Mouse (Mus musculus) MEL (cell line): Measurements from ENCODE around the gene Hist1h1b. TPM values are rescaled to one million over a fixed set of nuclear protein-coding genes. Genes with fewer than 3 reads are reported as not detected.
"Not testable (repeated sequence)": the region's sequence is repeated elsewhere in the genome, so short reads cannot be mapped to it uniquely, and the experiment has no call there.

ENCODE experiments used
- DNase-seq: peaks from one replicate; pipeline ENCODE4 v3.0.0; 2011; ENCODE audit warnings: low read depth, low spot score
- H3K27ac ChIP-seq: 2 replicates; pipeline ENCODE4 v1.5.1; 2012; ENCODE audit warnings: low read depth, mild to moderate bottlenecking, control low read depth, low read length, moderate library complexity; ENCODE audit not compliant: control insufficient read depth
- H3K27me3 ChIP-seq, 2 experiments: fragments of 150-350 bp in 1 of 2; sonication (generic) in 1 of 2; 2 replicates each; pipeline ENCODE4 v1.6.1; 2012; ENCODE audit warnings: low read length in 2 of 2, mild to moderate bottlenecking in 2 of 2, improper control_type of control experiment in 1 of 2, moderate library complexity in 1 of 2; ENCODE audit not compliant: insufficient read depth in 2 of 2, control insufficient read depth in 1 of 2
- H3K36me3 ChIP-seq, 2 experiments: 2 replicates each; pipeline ENCODE4 v1.6.1; 2012 to 2014; ENCODE audit warnings: low read length in 2 of 2, improper control_type of control experiment in 1 of 2, inconsistent platforms in 1 of 2, mild to moderate bottlenecking in 1 of 2; ENCODE audit not compliant: insufficient read depth in 2 of 2, control insufficient read depth in 1 of 2
- H3K4me1 ChIP-seq, 2 experiments: fragments of 150-350 bp in 1 of 2; sonication (generic) in 1 of 2; 2 replicates each; pipeline ENCODE4 v1.6.1; 2012; ENCODE audit warnings: low read length in 2 of 2, improper control_type of control experiment in 1 of 2, mild to moderate bottlenecking in 1 of 2; ENCODE audit not compliant: insufficient read depth in 2 of 2, control insufficient read depth in 1 of 2
- H3K4me3 ChIP-seq, 2 experiments: fragments of 150-350 bp in 1 of 2; sonication (generic) in 1 of 2; 2 replicates each; pipeline ENCODE4 v1.5.1; 2012; ENCODE audit warnings: low read depth in 2 of 2, low read length in 2 of 2, mild to moderate bottlenecking in 2 of 2, moderate library complexity in 2 of 2, control low read depth in 1 of 2, improper control_type of control experiment in 1 of 2; ENCODE audit not compliant: control insufficient read depth in 1 of 2, insufficient read depth in 1 of 2
- H3K79me2 ChIP-seq: 2 replicates; pipeline ENCODE4 v1.6.1; 2012; ENCODE audit warnings: mild to moderate bottlenecking, low read length, moderate library complexity; ENCODE audit not compliant: control insufficient read depth, poor library complexity, insufficient read depth
- H3K9ac ChIP-seq: 2 replicates; pipeline ENCODE4 v1.6.1; 2012; ENCODE audit warnings: low read depth, mild to moderate bottlenecking, control low read depth, low read length, moderate library complexity; ENCODE audit not compliant: control insufficient read depth, poor library complexity, severe bottlenecking
- H3K9me3 ChIP-seq: fragments of 150-350 bp; sonication (generic); replicated peaks from 2 replicates; pipeline ENCODE4 v1.6.1; 2012; ENCODE audit warnings: mild to moderate bottlenecking, low read length, improper control_type of control experiment, moderate library complexity; ENCODE audit not compliant: insufficient read depth
- CHD1 ChIP-seq: IDR thresholded peaks from 2 replicates; pipeline ENCODE4 v1.6.1; 2012; ENCODE audit warnings: low read depth, mild to moderate bottlenecking, inconsistent platforms, low read length, improper control_type of control experiment
- CHD2 ChIP-seq: IDR thresholded peaks from 2 replicates; pipeline ENCODE4 v1.6.1; 2011; ENCODE audit warnings: low read length, improper control_type of control experiment
- ELF1 ChIP-seq: IDR thresholded peaks from 2 replicates; pipeline ENCODE4 v1.6.1; 2014; ENCODE audit warnings: low read depth, mild to moderate bottlenecking, inconsistent platforms, low read length, improper control_type of control experiment, moderate library complexity
- EP300 ChIP-seq, 2 experiments: IDR thresholded peaks; 2 replicates each; pipeline ENCODE4 v1.6.1; 2011; ENCODE audit warnings: improper control_type of control experiment in 2 of 2, low read length in 2 of 2, low read depth in 1 of 2, mild to moderate bottlenecking in 1 of 2
- ETS1 ChIP-seq: IDR thresholded peaks from 2 replicates; pipeline ENCODE4 v1.6.1; 2012; ENCODE audit warnings: low read depth, mild to moderate bottlenecking, inconsistent platforms, low read length, improper control_type of control experiment, moderate library complexity
- GABPA ChIP-seq: IDR thresholded peaks from 2 replicates; pipeline ENCODE4 v1.6.1; 2012; ENCODE audit warnings: low read depth, mild to moderate bottlenecking, inconsistent platforms, low read length, improper control_type of control experiment, moderate library complexity
- GATA1 ChIP-seq: IDR thresholded peaks from 2 replicates; pipeline ENCODE4 v1.6.1; 2011; ENCODE audit warnings: low read depth, low read length, improper control_type of control experiment
- HCFC1 ChIP-seq: IDR thresholded peaks from 2 replicates; pipeline ENCODE4 v1.6.1; 2012; ENCODE audit warnings: low read depth, mild to moderate bottlenecking, inconsistent platforms, low read length, improper control_type of control experiment, moderate library complexity
- KAT2A ChIP-seq: conservative IDR thresholded peaks from 2 replicates; pipeline ENCODE4 v1.6.1; 2012; ENCODE audit warnings: low read depth, low read length, improper control_type of control experiment, inconsistent platforms
- MEF2A ChIP-seq: IDR thresholded peaks from 2 replicates; pipeline ENCODE4 v1.6.1; 2014; ENCODE audit warnings: low read depth, mild to moderate bottlenecking, inconsistent platforms, low read length, improper control_type of control experiment; ENCODE audit not compliant: poor library complexity, insufficient replicate concordance, severe bottlenecking; ENCODE audit errors: extremely low read depth
- MXI1 ChIP-seq: IDR thresholded peaks from 2 replicates; pipeline ENCODE4 v1.6.1; 2011; ENCODE audit warnings: mild to moderate bottlenecking, low read depth, low read length, improper control_type of control experiment
- NRF1 ChIP-seq: IDR thresholded peaks from 2 replicates; pipeline ENCODE4 v1.6.1; 2014; ENCODE audit warnings: low read depth, mild to moderate bottlenecking, inconsistent platforms, low read length, improper control_type of control experiment, moderate library complexity; ENCODE audit not compliant: poor library complexity, insufficient read depth, severe bottlenecking
- POLR2A ChIP-seq, 2 experiments: IDR thresholded peaks; 2 replicates each; pipeline ENCODE4 v1.6.1; 2011 to 2012; ENCODE audit warnings: low read length in 2 of 2, mild to moderate bottlenecking in 2 of 2, control low read depth in 1 of 2, improper control_type of control experiment in 1 of 2, low read depth in 1 of 2, moderate library complexity in 1 of 2; ENCODE audit not compliant: control insufficient read depth in 1 of 2, insufficient read depth in 1 of 2, poor library complexity in 1 of 2
- POLR2AphosphoS5 ChIP-seq: IDR thresholded peaks from 2 replicates; pipeline ENCODE4 v1.6.1; 2012; ENCODE audit warnings: low read depth, borderline replicate concordance, mild to moderate bottlenecking, inconsistent platforms, low read length, moderate library complexity, mixed read lengths
- RAD21 ChIP-seq: IDR thresholded peaks from 2 replicates; pipeline ENCODE4 v1.6.1; 2011; ENCODE audit warnings: mild to moderate bottlenecking, low read depth, low read length, improper control_type of control experiment
- TBP ChIP-seq: IDR thresholded peaks from 2 replicates; pipeline ENCODE4 v1.8.0; 2011; ENCODE audit warnings: low read depth, low read length, improper control_type of control experiment
- UBTF ChIP-seq: IDR thresholded peaks from 2 replicates; pipeline ENCODE4 v1.6.1; 2012; ENCODE audit warnings: low read depth, mild to moderate bottlenecking, inconsistent platforms, low read length, improper control_type of control experiment, moderate library complexity, borderline replicate concordance; ENCODE audit not compliant: insufficient read depth
- ZMIZ1 ChIP-seq: IDR thresholded peaks from 2 replicates; pipeline ENCODE4 v1.6.1; 2012; ENCODE audit warnings: low read depth, mild to moderate bottlenecking, inconsistent platforms, low read length, improper control_type of control experiment, moderate library complexity
- polyA plus RNA-seq, 2 experiments: library from polyadenylated mRNA; stranded (reverse) in 1 of 2; unstranded in 1 of 2; fragments of >175 nt in 1 of 2; fragments of >200 nt in 1 of 2; gene quantifications; 2 replicates each; pipeline versions ENCODE4 v1.2.1 to v1.2.4; 2012; ENCODE audit warnings: low replicate concordance in 2 of 2, low read depth in 1 of 2; ENCODE audit not compliant: insufficient read length in 2 of 2, insufficient read depth in 1 of 2, missing spikeins in 1 of 2
- total RNA-seq: library from RNA; depleted of rRNA; stranded (reverse); fragments of 300-350 nt; gene quantifications from 2 replicates; pipeline ENCODE4 v1.2.3, GENCODE M21; 2012

The Hist1h1b gene
- total and polyA plus RNA-seq, 3 experiments = 2.9 to 1,140 TPM; not detected in 1

DNA sequence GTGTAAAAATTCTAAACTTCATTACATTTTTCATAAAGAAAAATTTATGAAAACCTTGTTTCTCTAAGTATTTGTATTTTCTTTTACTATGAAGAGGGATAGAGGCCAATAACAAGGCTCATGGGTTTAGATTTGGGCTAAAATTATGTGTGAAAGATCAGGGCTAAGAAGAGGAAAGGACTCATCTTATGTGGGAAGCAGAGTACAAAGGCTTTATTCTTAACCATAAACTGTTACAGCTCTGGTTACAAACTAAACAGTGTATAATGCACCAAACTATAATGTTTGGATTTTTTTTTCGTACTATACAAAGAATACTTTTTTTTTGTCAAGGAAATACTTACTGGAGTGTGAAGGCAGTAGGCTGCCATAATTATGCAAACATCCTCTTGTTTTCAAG lies 24.7 kb downstream of the Hist1h1b start:
- Histone ChIP-seq H3K27me3 (no peaks in the 10 kb centered on the region), H3K9me3 (no peaks in the 10 kb centered on the region), H3K79me2 (no peaks in the 10 kb centered on the region; the same call in 1 of the 2 replicates), H3K4me3 (no peak overlapping the region; a peak in 1 of 4 replicates), H3K36me3 (peaks cover 0 to 19% of the 10 kb centered on the region in 2 experiments; a peak in 2 of 4 replicates), H3K9ac (peak overlapping the region; percentile 82), H3K27ac (peak overlapping the region; percentile 97; the same call in 1 of the 2 replicates), H3K4me1 (peaks cover 0 to 5% of the 10 kb centered on the region in 2 experiments; a peak in 3 of 4 replicates)
- peak; percentile 51 for DNase-seq
- TF ChIP-seq ELF1 (no peak), ETS1 (no peak), POLR2AphosphoS5 (no peak), MEF2A (no peak), NRF1 (no peak), HCFC1 (no peak), MXI1 (no peak), KAT2A (no peak), RAD21 (no peak), CHD1 (no peak), CHD2 (no peak), GATA1 (no peak), GABPA (no peak), ZMIZ1 (no peak), EP300 (IDR thresholded peaks at IDR 0.05; ENCODE audit: low read depth in 1 of 2, low read length in 2 of 2) (no peak)

DNA sequence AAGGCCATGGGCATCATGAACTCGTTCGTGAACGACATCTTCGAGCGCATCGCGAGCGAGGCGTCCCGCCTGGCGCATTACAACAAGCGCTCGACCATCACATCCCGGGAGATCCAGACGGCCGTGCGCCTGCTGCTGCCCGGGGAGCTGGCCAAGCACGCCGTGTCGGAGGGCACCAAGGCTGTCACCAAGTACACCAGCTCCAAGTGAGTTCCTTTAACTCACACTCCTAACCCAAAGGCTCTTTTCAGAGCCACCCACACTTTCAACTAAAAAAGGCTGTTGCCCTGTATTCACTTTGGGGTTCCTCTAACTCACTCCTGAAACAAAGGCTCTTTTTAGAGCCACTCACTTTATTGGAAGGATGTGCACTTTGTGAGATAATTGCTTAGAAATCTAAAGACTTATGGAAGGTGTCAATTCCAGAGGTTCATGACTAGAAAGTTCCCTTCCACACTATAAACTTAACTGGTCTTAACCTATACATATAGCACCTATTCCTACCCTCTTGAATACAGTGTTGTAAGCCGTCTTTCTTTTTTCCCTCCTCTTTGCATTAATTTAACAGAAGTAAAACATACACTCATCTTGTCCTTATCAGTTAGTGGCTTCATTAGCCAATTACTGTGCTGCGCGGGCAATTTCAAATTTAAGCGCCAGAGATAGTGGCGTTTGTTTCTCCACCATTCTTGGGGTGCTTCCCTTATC lies 26.0 kb downstream of the Hist1h1b start:
- not testable (repeated sequence) for H3K4me1 ChIP-seq
- Histone ChIP-seq H3K27ac (peak overlapping the region; percentile 97), H3K4me3 (peak overlapping the region in 1 of 2 experiments; percentile 23; a peak in 1 of 4 replicates), H3K9ac (peak overlapping the region; percentile 82)
- TF ChIP-seq POLR2AphosphoS5 (peak; percentile 83; the same call in 1 of the 2 replicates), POLR2A (IDR thresholded peaks at IDR 0.05; ENCODE audit: control insufficient read depth in 1 of 2, insufficient read depth in 1 of 2, low read depth in 1 of 2, low read length in 2 of 2, poor library complexity in 1 of 2) (peak; percentile 88 to 92), TBP (peak; percentile 83; the same call in 1 of the 2 replicates), UBTF (peak; percentile 82; the same call in 1 of the 2 replicates)
- TF ChIP-seq, all 39 proteins: peak for 4; not testable (repeated sequence) for 35
- peaks cover 0 to 19% of the 10 kb centered on the region in 2 experiments; a peak in 2 of 4 replicates for H3K36me3 ChIP-seq
- not testable (repeated sequence) for H3K79me2 ChIP-seq, H3K27me3 ChIP-seq, H3K9me3 ChIP-seq
- peak; percentile 91 for DNase-seq
